Mouse (Mus musculus) olfactory bulb, adult 2 months (tissue): ENCODE measurements around the gene Lix1. TPM values are rescaled to one million over a fixed set of nuclear protein-coding genes. Genes with fewer than 3 reads are reported as not detected.

ENCODE experiments used
- H3K27ac ChIP-seq: fragments of 200-500 bp; 2 replicates; pipeline ENCODE4 v1.5.1; 2012; ENCODE audit warnings: low read depth, low read length; ENCODE audit not compliant: insufficient read depth
- H3K4me1 ChIP-seq: fragments of 200-500 bp; 2 replicates; pipeline ENCODE4 v1.6.1; 2012; ENCODE audit warnings: low read length; ENCODE audit not compliant: control insufficient read depth, insufficient read depth
- H3K4me3 ChIP-seq: fragments of 200-500 bp; 2 replicates; pipeline ENCODE4 v1.5.1; 2012; ENCODE audit warnings: mild to moderate bottlenecking, low read depth, low read length, moderate library complexity; ENCODE audit not compliant: insufficient read depth
- CTCF ChIP-seq: fragments of 200-500 bp; IDR thresholded peaks from 2 replicates; pipeline ENCODE4 v1.5.1; 2012; ENCODE audit warnings: low read depth, mild to moderate bottlenecking, low read length, moderate library complexity; ENCODE audit not compliant: insufficient read depth
- POLR2A ChIP-seq: fragments of 200-500 bp; IDR thresholded peaks from 2 replicates; pipeline ENCODE4 v1.6.1; 2012; ENCODE audit warnings: mild to moderate bottlenecking, low read depth, low read length, moderate library complexity; ENCODE audit not compliant: insufficient read depth
- WGBS: fragments of 180-500 bp; shearing (Covaris S2); methylation state at CpG from one replicate; pipeline ENCODE4 v1.1.7; 2018; 5-methylcytosine and 5-hydroxymethylcytosine counted together
- polyA plus RNA-seq: library from polyadenylated mRNA; stranded (reverse); fragments of >200 nt; gene quantifications from 2 replicates; pipeline ENCODE4 v1.2.4, GENCODE M21; 2012; ENCODE audit warnings: low replicate concordance; ENCODE audit not compliant: missing spikeins, insufficient read depth, insufficient read length

Gene Lix1
- polyA plus RNA-seq, 1 experiment: not detected

DNA sequence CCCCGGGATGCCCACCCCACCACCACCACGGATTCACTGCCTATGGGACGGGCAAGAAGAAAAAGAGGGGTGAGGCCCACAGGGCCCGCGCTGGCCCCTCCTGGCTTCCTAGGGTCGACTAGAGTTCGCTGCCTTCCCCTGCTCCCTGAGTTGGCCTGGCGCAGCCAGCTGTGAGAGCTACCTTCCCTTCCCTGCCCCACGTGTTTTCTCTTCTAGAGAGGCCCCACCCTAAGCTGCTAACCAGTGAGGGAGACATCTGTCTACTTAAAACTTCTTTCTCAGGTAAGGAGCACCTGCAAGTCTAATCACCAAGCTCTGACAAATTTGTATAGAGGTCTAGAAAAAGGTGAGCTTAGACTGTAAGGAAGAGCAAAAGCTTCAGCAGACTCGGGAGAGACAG lies 104.2 kb downstream of the Lix1 start:
- no peaks in the 10 kb centered on the region for H3K4me1 ChIP-seq
- TF ChIP-seq CTCF: no peak
- TF ChIP-seq POLR2A: no peak
- H3K4me3 ChIP-seq: no peak overlapping the region
- WGBS: 93% methylated on average over 10 of the region's 10 CpGs
- H3K27ac ChIP-seq: no peak overlapping the region

Other genes with a start within 250 kb of the Lix1 start
- gene Riok2, start 28.4 kb upstream of the Lix1 start, polyA plus RNA-seq: not detected in 2 replicates
- 78.2 and 138 TPM in 2 replicates for gene Lnpep, start 222.4 kb downstream of the Lix1 start, polyA plus RNA-seq